Mouse (Mus musculus) heart, postnatal 0 days (tissue): ENCODE measurements at regions not wholly inside any gene's neighbourhood (a gene's known extent, or its start where the extent isn't known, plus 50 kb on each side); places are given as distances from the start of the nearest gene placed in this dataset.

Source experiments
- CTCF ChIP-seq: IDR thresholded peaks from 2 replicates; pipeline ENCODE4 v1.5.1; 2016; ENCODE audit warnings: antibody characterized with exemption, control low read depth, low read depth
- EP300 ChIP-seq: IDR thresholded peaks from 2 replicates; pipeline ENCODE4 v1.6.1; 2016; ENCODE audit warnings: antibody characterized with exemption, low read depth

DNA sequence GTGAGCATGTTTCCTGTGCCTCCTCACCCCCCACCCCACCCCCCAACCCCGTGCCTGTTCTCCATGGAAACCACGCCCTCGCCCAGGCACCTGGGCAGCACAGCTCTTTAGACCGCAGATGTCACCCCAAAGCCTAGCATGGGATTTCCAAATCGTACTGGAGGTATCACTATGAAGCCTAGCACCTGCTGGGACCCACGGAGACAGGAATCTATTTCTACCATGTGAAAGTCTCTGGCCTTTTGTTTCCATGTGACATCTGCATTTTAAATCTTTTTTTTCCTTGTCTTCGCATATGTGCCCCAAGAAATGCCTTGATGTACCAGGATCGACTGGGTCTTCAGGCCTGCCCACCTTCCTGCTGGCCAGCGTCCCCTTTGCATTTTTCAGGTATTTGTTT is 179.7 kb downstream of the Irs2 start:
- TF ChIP-seq CTCF, result no peak
- no peak for TF ChIP-seq EP300
